Mouse (Mus musculus) megakaryocyte, embryonic 14.5 days (primary cell): ENCODE data around the gene Slc2a5. TPM values are rescaled to one million over a fixed set of nuclear protein-coding genes. Genes with fewer than 3 reads are reported as not detected.

Experiments used
- H3K27me3 ChIP-seq: replicated peaks from 2 replicates; pipeline ENCODE3; 2012; ENCODE audit warnings: inconsistent platforms
- H3K36me3 ChIP-seq: replicated peaks from 2 replicates; pipeline ENCODE3; 2012; ENCODE audit warnings: low read length, inconsistent platforms, mixed read lengths
- H3K4me1 ChIP-seq: 2 replicates; pipeline ENCODE4 v1.6.1; 2012; ENCODE audit warnings: inconsistent platforms
- H3K4me3 ChIP-seq: replicated peaks from 2 replicates; pipeline ENCODE3; 2012; ENCODE audit warnings: moderate library complexity, mild to moderate bottlenecking, inconsistent platforms
- H3K9me3 ChIP-seq: 2 replicates; pipeline ENCODE4 v1.6.1; 2012; ENCODE audit warnings: inconsistent platforms
- FLI1 ChIP-seq: IDR thresholded peaks from 2 replicates; pipeline ENCODE4 v1.6.1; 2012; ENCODE audit warnings: low read length, inconsistent platforms, mixed read lengths
- GATA1 ChIP-seq: IDR thresholded peaks from 3 replicates; pipeline ENCODE4 v1.6.1; 2012; ENCODE audit warnings: mixed read lengths, low read length, inconsistent platforms, borderline replicate concordance
- polyA plus RNA-seq: library from polyadenylated mRNA; stranded (reverse); fragments of >175 nt; gene quantifications from 2 replicates; pipeline ENCODE4 v1.2.3, GENCODE M21; 2012; ENCODE audit warnings: low replicate concordance; ENCODE audit not compliant: insufficient read depth

Slc2a5 gene
- 0.15 TPM in 1 of 2 replicates, not detected in the other for polyA plus RNA-seq

DNA sequence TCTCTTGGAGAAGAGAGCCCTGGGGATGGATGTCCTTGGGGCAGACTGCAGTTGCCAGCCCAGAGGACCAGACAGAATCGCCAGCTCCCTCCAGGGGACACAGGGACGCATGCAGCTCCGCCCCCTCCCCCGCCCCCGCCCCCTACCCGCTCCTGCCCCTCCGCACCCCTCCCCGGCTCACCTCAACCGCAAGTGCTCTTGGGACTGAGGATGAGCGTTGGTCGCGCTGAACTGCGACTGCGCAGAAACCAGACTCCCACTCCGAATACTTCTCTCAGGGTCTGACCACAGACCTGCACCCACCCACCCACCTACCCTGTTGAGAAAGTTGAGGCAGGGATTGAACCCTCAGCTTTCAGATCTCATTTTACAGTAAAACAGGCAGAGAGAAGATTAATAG lies at the start of gene Slc2a5:
Slc2a5 (plus strand) TSS at position 229 of the 400 bp plus-strand sequence.
- H3K36me3 ChIP-seq = no peaks in the 10 kb centered on the region
- peaks cover 17% of the 10 kb centered on the region; the same call in 1 of the 2 replicates for H3K9me3 ChIP-seq
- TF ChIP-seq GATA1 = no peak
- no peak for TF ChIP-seq FLI1
- no peak within 1 kb of the TSS for H3K4me3 ChIP-seq
- peaks cover 7% of the 10 kb centered on the region for H3K27me3 ChIP-seq
- peaks cover 88% of the 10 kb centered on the region for H3K4me1 ChIP-seq

DNA sequence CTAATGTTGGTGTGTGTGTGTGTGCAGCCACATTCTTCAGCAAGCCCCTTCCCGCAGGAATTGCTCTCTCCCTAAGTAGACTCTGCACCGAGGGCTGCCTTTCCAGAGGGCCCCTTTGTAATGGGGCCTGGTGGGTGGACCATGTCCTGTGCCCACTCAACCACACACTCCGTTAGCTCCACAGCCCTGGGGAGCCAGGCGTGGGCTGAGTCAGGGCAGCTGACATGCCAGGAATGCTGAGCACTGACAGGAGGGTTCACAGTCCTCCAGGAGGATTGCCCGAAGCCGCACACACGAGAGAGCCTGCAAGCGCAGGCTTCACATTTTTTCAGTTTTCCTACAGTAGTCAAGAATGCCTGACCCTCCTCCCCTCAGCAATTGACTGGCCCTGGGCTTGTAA lies 48.9 kb upstream of the Slc2a5 start:
- H3K36me3 ChIP-seq = peaks cover 48% of the 10 kb centered on the region

DNA sequence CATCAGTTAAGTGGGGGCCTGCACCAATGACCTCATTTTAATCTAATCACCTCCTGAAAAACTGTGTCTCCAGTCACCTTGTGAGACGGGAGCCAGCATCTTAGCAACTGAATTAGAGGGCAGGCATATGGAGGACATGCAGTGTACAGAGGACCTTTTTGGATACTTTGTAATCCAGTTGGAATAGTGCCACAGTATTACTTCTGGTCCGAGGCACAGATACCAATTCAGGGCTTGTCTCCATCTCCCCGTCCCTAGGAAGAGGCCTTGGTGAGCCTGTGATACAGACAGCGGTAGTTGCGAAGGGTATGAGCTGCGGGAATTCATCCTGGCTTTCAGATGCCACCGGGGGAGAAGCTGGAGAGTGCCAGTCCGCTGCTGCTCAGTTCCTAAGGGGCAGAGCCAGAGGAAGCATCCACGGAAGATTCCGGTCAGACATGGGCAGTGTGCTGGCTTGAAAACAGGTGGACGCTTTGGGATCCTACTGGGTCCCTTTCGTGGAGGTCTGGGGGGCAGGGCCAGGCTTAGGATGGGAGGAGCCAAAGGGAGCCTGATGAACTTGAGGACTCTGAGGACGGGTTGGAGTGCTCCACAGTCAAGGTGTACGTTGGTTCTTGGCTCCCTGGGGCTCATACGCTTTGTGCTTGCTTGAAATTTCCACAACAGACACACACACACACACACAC lies 46.5 kb upstream of the Slc2a5 start:
- Histone ChIP-seq H3K4me1 (peaks cover 15% of the 10 kb centered on the region; the same call in 1 of the 2 replicates), H3K4me3 (no peak overlapping the region), H3K36me3 (peaks cover 27% of the 10 kb centered on the region), H3K27me3 (peaks cover 37% of the 10 kb centered on the region), H3K9me3 (no peaks in the 10 kb centered on the region)
- TF ChIP-seq GATA1 = no peak
- no peak for TF ChIP-seq FLI1

More for the DNA sequence above, 48.9 kb upstream of the Slc2a5 start:
- H3K4me3 ChIP-seq = no peak overlapping the region
- peaks cover 26% of the 10 kb centered on the region for H3K27me3 ChIP-seq
- TF ChIP-seq GATA1 (no peak), FLI1 (no peak)
- peaks cover 4% of the 10 kb centered on the region; the same call in 1 of the 2 replicates for H3K9me3 ChIP-seq
- peaks cover 24% of the 10 kb centered on the region for H3K4me1 ChIP-seq

DNA sequence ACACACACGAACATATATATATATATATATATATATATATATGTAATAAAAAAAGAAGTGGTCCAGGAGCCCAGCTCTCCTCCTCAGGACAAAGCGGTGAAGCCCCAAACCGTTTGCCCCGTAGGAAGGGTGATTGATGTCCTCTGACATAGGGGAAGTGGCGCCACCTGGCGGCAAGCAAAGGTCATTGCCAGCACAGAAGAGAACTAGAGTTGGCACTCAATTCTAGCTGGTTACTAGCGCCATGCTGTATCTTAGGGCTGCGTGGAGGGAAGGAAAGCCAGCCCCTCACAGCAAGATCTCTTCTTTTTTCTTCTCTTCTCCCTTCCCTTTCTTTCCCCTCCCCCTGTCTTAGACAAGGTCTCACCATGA lies 46.0 kb upstream of the Slc2a5 start:
- Histone ChIP-seq H3K9me3 (no peaks in the 10 kb centered on the region), H3K4me1 (peaks cover 15% of the 10 kb centered on the region; the same call in 1 of the 2 replicates), H3K36me3 (peaks cover 22% of the 10 kb centered on the region), H3K4me3 (no peak overlapping the region), H3K27me3 (peaks cover 37% of the 10 kb centered on the region)
- TF ChIP-seq GATA1 = no peak
- no peak for TF ChIP-seq FLI1

DNA sequence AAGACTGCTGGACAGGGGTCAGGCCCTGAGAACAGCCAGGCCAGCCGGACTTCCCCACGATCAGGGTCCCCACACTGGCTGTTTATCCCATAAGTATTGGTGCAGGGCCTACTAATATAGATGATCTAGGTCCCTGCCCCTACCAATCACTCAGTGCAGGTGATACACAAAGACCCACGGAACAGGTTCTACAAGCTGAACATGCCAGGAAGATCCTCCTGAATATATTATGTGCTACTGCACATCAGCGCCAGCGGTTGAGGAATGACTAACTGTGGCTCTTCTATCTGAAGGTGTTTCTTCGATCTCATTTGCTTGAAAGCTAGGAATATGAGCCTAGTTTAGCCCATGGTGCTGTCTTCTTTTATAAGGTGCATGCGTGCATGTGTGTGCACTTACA lies 43.7 kb upstream of the Slc2a5 start:
- TF ChIP-seq FLI1 = no peak
- TF ChIP-seq GATA1 = no peak
- Histone ChIP-seq H3K27me3 (peaks cover 34% of the 10 kb centered on the region), H3K4me3 (no peak overlapping the region), H3K4me1 (peaks cover 15% of the 10 kb centered on the region), H3K9me3 (no peaks in the 10 kb centered on the region), H3K36me3 (peaks cover 4% of the 10 kb centered on the region)

DNA sequence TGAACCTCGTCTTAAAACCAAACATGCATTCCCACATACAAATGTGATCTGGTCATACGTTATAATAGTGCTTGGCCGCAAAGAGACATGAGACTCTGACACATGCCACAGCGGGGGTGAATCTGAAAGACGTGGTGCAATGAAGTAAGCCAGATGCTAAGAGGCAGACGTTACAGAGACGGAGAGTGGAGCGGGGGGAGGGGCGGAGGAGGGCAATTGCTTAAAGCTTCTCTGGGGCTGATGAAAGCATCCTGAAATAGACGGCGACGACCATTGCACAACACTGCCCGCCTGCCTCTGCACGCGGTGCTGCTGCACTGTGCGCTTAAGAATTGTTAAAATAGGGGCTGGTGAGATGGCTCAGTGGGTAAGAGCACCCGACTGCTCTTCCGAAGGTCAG lies 42.9 kb upstream of the Slc2a5 start:
- H3K36me3 ChIP-seq = no peaks in the 10 kb centered on the region
- peaks cover 34% of the 10 kb centered on the region for H3K27me3 ChIP-seq
- no peak for TF ChIP-seq FLI1
- no peak for TF ChIP-seq GATA1
- H3K9me3 ChIP-seq = no peaks in the 10 kb centered on the region
- no peak overlapping the region for H3K4me3 ChIP-seq
- H3K4me1 ChIP-seq = peaks cover 15% of the 10 kb centered on the region

DNA sequence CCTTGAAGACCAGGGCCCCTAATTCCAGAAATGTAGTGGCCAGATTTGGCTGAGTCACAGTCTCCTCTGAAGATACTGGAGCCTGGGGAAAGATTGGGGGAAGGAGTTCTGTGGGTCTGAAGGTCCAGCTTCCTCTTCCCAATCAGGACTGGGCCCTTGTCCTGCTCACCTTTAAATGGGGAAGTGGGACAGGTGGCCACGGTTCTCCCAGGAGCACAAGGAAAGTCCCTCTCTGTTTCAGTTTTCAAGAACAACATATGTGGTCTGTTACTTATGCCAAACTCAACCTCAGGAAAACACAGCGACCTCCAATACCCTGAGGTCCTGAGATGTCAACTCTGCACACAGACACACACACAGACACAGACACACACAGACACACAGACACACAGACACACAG lies 40.4 kb upstream of the Slc2a5 start:
- TF ChIP-seq GATA1 (no peak), FLI1 (no peak)
- H3K4me3 ChIP-seq = no peak overlapping the region

DNA sequence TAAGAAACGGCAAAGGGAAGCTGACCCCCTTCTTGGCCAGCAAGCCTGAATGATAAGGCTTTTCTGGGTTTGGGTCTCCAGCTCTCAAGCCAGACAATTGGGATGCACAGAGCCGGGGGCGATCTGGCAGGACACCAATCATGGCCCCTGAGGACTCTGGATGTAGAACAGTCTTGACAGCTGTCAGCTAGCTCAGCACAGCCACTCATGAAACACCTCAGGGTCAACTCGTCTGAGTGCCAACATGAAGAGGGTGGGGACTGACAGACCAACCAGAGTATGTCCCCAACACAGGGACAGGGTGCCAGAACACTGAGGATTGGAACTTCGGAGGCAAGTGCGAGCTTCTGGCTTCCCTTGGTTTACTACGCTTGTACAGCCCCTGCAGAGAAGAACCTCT lies 39.8 kb upstream of the Slc2a5 start:
- Histone ChIP-seq H3K4me3 (no peak overlapping the region), H3K36me3 (no peaks in the 10 kb centered on the region), H3K9me3 (peaks cover 6% of the 10 kb centered on the region), H3K27me3 (peaks cover 37% of the 10 kb centered on the region), H3K4me1 (peaks cover 15% of the 10 kb centered on the region)
- no peak for TF ChIP-seq FLI1
- no peak for TF ChIP-seq GATA1

More for the DNA sequence above, 40.4 kb upstream of the Slc2a5 start:
- Histone ChIP-seq H3K36me3 (no peaks in the 10 kb centered on the region), H3K27me3 (peaks cover 36% of the 10 kb centered on the region), H3K9me3 (peaks cover under 1% of the 10 kb centered on the region; the same call in 1 of the 2 replicates), H3K4me1 (peaks cover 15% of the 10 kb centered on the region)

DNA sequence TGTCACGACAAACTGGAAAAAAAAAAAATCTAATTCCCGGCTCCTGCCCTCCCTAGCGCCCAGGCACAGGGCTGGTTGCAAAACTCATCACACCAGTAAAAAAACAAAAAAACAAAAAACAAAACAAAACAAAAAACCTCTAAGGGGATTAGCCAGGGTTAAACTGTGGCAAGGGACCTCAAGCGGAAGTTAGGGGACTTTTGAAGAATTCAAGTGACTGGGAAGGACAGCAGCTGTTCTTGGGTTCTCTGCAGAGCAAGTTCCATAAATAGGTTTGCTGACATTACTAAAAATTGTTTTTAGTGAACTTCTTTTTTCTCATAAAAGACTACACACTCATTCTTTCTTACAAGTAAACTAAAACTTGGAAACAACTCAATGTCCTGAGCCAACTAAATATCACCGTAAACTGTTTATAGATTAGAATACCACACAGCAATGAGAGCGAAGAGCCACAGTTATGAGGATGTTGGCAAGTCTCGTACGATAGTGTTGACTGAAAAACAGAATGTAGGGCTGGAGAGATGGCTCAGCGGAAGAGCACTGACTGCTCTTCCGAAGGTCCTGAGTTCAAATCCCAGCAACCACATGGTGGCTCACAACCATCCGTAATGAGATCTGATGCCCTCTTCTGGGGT lies 38.6 kb upstream of the Slc2a5 start:
- H3K9me3 ChIP-seq = peaks cover 12% of the 10 kb centered on the region
- peaks cover 10% of the 10 kb centered on the region for H3K4me1 ChIP-seq
- H3K4me3 ChIP-seq = no peak overlapping the region
- no peaks in the 10 kb centered on the region for H3K36me3 ChIP-seq
- TF ChIP-seq FLI1 = no peak
- H3K27me3 ChIP-seq = peaks cover 36% of the 10 kb centered on the region

DNA sequence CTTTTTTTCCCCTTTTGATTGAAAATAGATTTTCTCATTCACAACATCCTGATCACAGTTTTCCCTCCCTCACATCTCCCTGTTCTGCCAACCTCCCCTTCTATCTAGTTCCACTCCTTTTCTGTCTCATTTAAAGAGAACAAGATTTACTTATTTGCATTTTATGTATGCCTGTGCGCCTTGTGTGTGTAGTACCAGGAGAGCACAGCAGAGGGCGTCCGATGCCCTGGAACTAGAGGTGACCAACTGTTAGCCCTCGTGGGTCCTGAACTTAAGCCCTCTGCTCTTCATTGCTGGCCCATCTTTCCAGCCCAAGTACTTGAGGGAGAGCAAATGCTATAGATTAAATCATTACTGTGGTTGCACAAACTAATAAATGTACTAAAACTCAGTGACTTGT lies 33.7 kb upstream of the Slc2a5 start:
- Histone ChIP-seq H3K4me3 (no peak overlapping the region), H3K36me3 (no peaks in the 10 kb centered on the region), H3K4me1 (peaks cover 27% of the 10 kb centered on the region), H3K27me3 (peaks cover 43% of the 10 kb centered on the region), H3K9me3 (peaks cover 13% of the 10 kb centered on the region)
- TF ChIP-seq FLI1 (no peak), GATA1 (no peak)
